12 mouse cellular contexts compared by ENCODE assay signal in the genomic region with DNA sequence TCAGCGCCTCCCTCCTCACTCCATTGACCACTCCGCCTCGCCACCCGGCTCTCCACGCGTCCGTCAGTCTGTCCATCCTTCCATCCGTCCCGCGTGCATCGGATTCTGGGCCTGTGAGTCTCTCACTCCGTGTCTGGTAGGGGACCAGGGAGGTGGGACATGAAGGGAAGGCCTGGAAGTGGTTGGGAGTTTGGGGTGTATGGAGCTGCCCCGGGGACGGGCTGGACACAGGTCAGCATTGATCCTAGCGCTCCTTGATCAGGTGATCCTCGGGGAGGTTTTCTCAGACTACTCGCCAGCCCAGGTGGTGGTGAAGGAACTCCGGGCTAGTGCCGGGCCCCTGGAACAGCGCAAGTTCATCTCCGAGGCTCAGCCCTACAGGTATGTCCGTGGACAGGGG. TPM values are rescaled to one million over a fixed set of nuclear protein-coding genes. Genes with fewer than 3 reads are reported as not detected.
DNase-seq lines count a peak whose midpoint lies in the region; ATAC-seq lines count a peak whose summit lies in the region.
"Had no signal": no experiment of that assay in that cellular context is flagged by ENCODE, and none has a peak within 500 bp of the region (broad histone marks: within the 10 kb centered on the region; RNA-seq: fewer than 3 reads in every experiment).

No protein-coding gene starts in this region.

- no peak for DNase-seq in kidney, adult 8-10 months
- DNase-seq in adrenal gland, postnatal 25 days: no peak
- DNase-seq in natural killer cell, adult 2 months (ENCODE audit: low spot score in 2 of 2): no peak
- DNase-seq: lung, adult 2 months had no signal

- H3K27ac ChIP-seq in kidney, embryonic 16.5 days (ENCODE audit: low read length): no peak overlapping the region
- no peak overlapping the region for H3K27ac ChIP-seq in forebrain, embryonic 12.5 days
- H3K27ac ChIP-seq in limb, embryonic 12.5 days: no peak overlapping the region
- H3K27ac ChIP-seq in neural tube, embryonic 14.5 days (ENCODE audit: low read depth, low read length): no peak overlapping the region
- H3K27ac ChIP-seq: heart, embryonic 13.5 days; kidney, postnatal 0 days had no signal

- ATAC-seq in kidney, embryonic 16.5 days (ENCODE audit: low FRiP score, low TSS enrichment): no peak
- ATAC-seq in forebrain, embryonic 12.5 days (ENCODE audit: low FRiP score): no peak
- ATAC-seq in limb, embryonic 12.5 days (ENCODE audit: insufficient number of reproducible peaks, insufficient read depth, low FRiP score, low TSS enrichment, low read depth): no peak
- no peak for ATAC-seq in neural tube, embryonic 14.5 days (ENCODE audit: low read depth)
- ATAC-seq: activated CD4-positive, CD25-positive, alpha-beta regulatory T cell, adult 4 months had no signal

- H3K9me3 ChIP-seq in kidney, embryonic 16.5 days (ENCODE audit: low read length): no peaks in the 10 kb centered on the region
- H3K9me3 ChIP-seq in forebrain, embryonic 12.5 days: no peaks in the 10 kb centered on the region
- H3K9me3 ChIP-seq in limb, embryonic 12.5 days: peaks cover 4% of the 10 kb centered on the region; the same call in 1 of the 2 replicates
- no peaks in the 10 kb centered on the region for H3K9me3 ChIP-seq in neural tube, embryonic 14.5 days (ENCODE audit: control insufficient read depth, low read length)
- H3K9me3 ChIP-seq: heart, embryonic 13.5 days had no signal

- H3K4me1 ChIP-seq in kidney, embryonic 16.5 days (ENCODE audit: insufficient read depth, low read length): peaks cover 30% of the 10 kb centered on the region
- peaks cover 31% of the 10 kb centered on the region for H3K4me1 ChIP-seq in forebrain, embryonic 12.5 days
- peaks cover 27% of the 10 kb centered on the region for H3K4me1 ChIP-seq in limb, embryonic 12.5 days (replicated peaks)
- peaks cover 13% of the 10 kb centered on the region for H3K4me1 ChIP-seq in neural tube, embryonic 14.5 days (ENCODE audit: control insufficient read depth, insufficient read depth, low read length)

- no peak overlapping the region for H3K4me3 ChIP-seq in kidney, embryonic 16.5 days (ENCODE audit: low read length)
- H3K4me3 ChIP-seq in forebrain, embryonic 12.5 days (replicated peaks): no peak overlapping the region
- peak overlapping the region; percentile 94 for H3K4me3 ChIP-seq in limb, embryonic 12.5 days (replicated peaks)
- no peak overlapping the region; the same call in 1 of the 2 replicates for H3K4me3 ChIP-seq in neural tube, embryonic 14.5 days (ENCODE audit: low read depth, low read length)

- 83% methylated on average over 21 of the region's 22 CpGs for WGBS in kidney, embryonic 16.5 days
- 85% methylated on average over 22 of the region's 22 CpGs for WGBS in forebrain, embryonic 12.5 days
- WGBS in limb, embryonic 12.5 days: 81% methylated on average over 22 of the region's 22 CpGs
- 93% methylated on average over 22 of the region's 22 CpGs for WGBS in neural tube, embryonic 14.5 days

- H3K9ac ChIP-seq in kidney, embryonic 16.5 days (replicated peaks; ENCODE audit: low read length): no peak overlapping the region
- 0 out of 2 replicates have a peak overlapping the region, but pooled peaks have one; percentile 97 for H3K9ac ChIP-seq in forebrain, embryonic 12.5 days
- H3K9ac ChIP-seq in limb, embryonic 12.5 days (replicated peaks): peak overlapping the region; percentile 27; the same call in 1 of the 2 replicates
- no peak overlapping the region for H3K9ac ChIP-seq in neural tube, embryonic 14.5 days (replicated peaks; ENCODE audit: low read depth, low read length)

- H3K36me3 ChIP-seq in kidney, embryonic 16.5 days (ENCODE audit: insufficient read depth, low read length): peaks cover 8% of the 10 kb centered on the region
- H3K36me3 ChIP-seq in forebrain, embryonic 12.5 days (replicated peaks): peaks cover 55% of the 10 kb centered on the region
- H3K36me3 ChIP-seq in limb, embryonic 12.5 days: peaks cover 53% of the 10 kb centered on the region
- H3K36me3 ChIP-seq in neural tube, embryonic 14.5 days (ENCODE audit: control insufficient read depth, insufficient read depth, low read length): peaks cover 47% of the 10 kb centered on the region

- H3K4me2 ChIP-seq in kidney, embryonic 16.5 days (replicated peaks; ENCODE audit: low read depth, low read length): peak overlapping the region; percentile 94
- peak overlapping the region; percentile 85; the same call in 1 of the 2 replicates for H3K4me2 ChIP-seq in forebrain, embryonic 12.5 days
- peak overlapping the region; percentile 94 for H3K4me2 ChIP-seq in limb, embryonic 12.5 days
- peak overlapping the region; percentile 72 for H3K4me2 ChIP-seq in neural tube, embryonic 14.5 days (ENCODE audit: low read depth, low read length)

- H3K27me3 ChIP-seq in kidney, embryonic 16.5 days (ENCODE audit: insufficient read depth, low read length): no peaks in the 10 kb centered on the region
- H3K27me3 ChIP-seq in forebrain, embryonic 12.5 days: peaks cover 3% of the 10 kb centered on the region; the same call in 1 of the 2 replicates
- peaks cover 3% of the 10 kb centered on the region; the same call in 1 of the 2 replicates for H3K27me3 ChIP-seq in limb, embryonic 12.5 days
- peaks cover 2% of the 10 kb centered on the region; the same call in 1 of the 2 replicates for H3K27me3 ChIP-seq in neural tube, embryonic 14.5 days (ENCODE audit: control insufficient read depth, insufficient read depth, low read length)

RNA-seq across cellular contexts. Expression of a gene that starts 3.2 kb away (rescaled TPM):
- 1.9 and 2.5 TPM in 2 replicates for polyA plus RNA-seq in kidney, embryonic 16.5 days (2015; fragmentation: Nextera tagmentation; extraction: Ambion mirVana)
- 1.5 and 1.9 TPM in 2 replicates for polyA plus RNA-seq in forebrain, embryonic 12.5 days (2016; fragmentation: Nextera tagmentation; extraction: Ambion mirVana)
- 1.6 and 1.9 TPM in 2 replicates for polyA plus RNA-seq in limb, embryonic 12.5 days (2016; fragmentation: Nextera tagmentation; extraction: Ambion mirVana)
- polyA plus RNA-seq in neural tube, embryonic 14.5 days (2014; fragmentation: Nextera tagmentation; extraction: Ambion mirVana): 6.8 and 9.7 TPM in 2 replicates
- 0.90 and 1.1 TPM in 2 replicates for total RNA-seq in adrenal gland, postnatal 25 days (2021)
- total RNA-seq: monocyte, adult 5-6 weeks had no signal

RNA-seq across cellular contexts. Expression of a gene that starts 4.1 kb away (rescaled TPM):
- 1.3 and 1.8 TPM in 2 replicates for polyA plus RNA-seq in kidney, embryonic 16.5 days (2015; fragmentation: Nextera tagmentation; extraction: Ambion mirVana)
- polyA plus RNA-seq in forebrain, embryonic 12.5 days (2016; fragmentation: Nextera tagmentation; extraction: Ambion mirVana): 10.2 and 10.8 TPM in 2 replicates
- polyA plus RNA-seq in limb, embryonic 12.5 days (2016; fragmentation: Nextera tagmentation; extraction: Ambion mirVana): 3.4 and 4.9 TPM in 2 replicates
- polyA plus RNA-seq in neural tube, embryonic 14.5 days (2014; fragmentation: Nextera tagmentation; extraction: Ambion mirVana): 21.2 and 32.3 TPM in 2 replicates
- total RNA-seq in adrenal gland, postnatal 25 days (2021): 10.0 and 14.8 TPM in 2 replicates
- total RNA-seq: monocyte, adult 5-6 weeks had no signal
- polyA plus RNA-seq: activated CD4-positive, CD25-positive, alpha-beta regulatory T cell, adult 4 months had no signal

RNA-seq across cellular contexts. Expression of a gene that starts 26.7 kb away (rescaled TPM):
- 125 and 126 TPM in 2 replicates for polyA plus RNA-seq in kidney, embryonic 16.5 days (2015; fragmentation: Nextera tagmentation; extraction: Ambion mirVana)
- 275 and 276 TPM in 2 replicates for polyA plus RNA-seq in forebrain, embryonic 12.5 days (2016; fragmentation: Nextera tagmentation; extraction: Ambion mirVana)
- polyA plus RNA-seq in limb, embryonic 12.5 days (2016; fragmentation: Nextera tagmentation; extraction: Ambion mirVana): 171 and 175 TPM in 2 replicates
- polyA plus RNA-seq in neural tube, embryonic 14.5 days (2014; fragmentation: Nextera tagmentation; extraction: Ambion mirVana): 223 and 266 TPM in 2 replicates
- total RNA-seq in adrenal gland, postnatal 25 days (2021): 114 and 134 TPM in 2 replicates

RNA-seq across cellular contexts. Expression of a gene that starts 36.9 kb away (rescaled TPM):
- polyA plus RNA-seq in kidney, embryonic 16.5 days (2015; fragmentation: Nextera tagmentation; extraction: Ambion mirVana): 1.9 TPM in 2 replicates
- polyA plus RNA-seq in forebrain, embryonic 12.5 days (2016; fragmentation: Nextera tagmentation; extraction: Ambion mirVana): 0.73 and 0.95 TPM in 2 replicates
- 1.6 and 2.2 TPM in 2 replicates for polyA plus RNA-seq in limb, embryonic 12.5 days (2016; fragmentation: Nextera tagmentation; extraction: Ambion mirVana)
- 1.1 and 1.3 TPM in 2 replicates for polyA plus RNA-seq in neural tube, embryonic 14.5 days (2014; fragmentation: Nextera tagmentation; extraction: Ambion mirVana)
- 0.30 and 0.33 TPM in 2 replicates for total RNA-seq in adrenal gland, postnatal 25 days (2021)
- total RNA-seq: monocyte, adult 5-6 weeks had no signal
- polyA plus RNA-seq: activated CD4-positive, CD25-positive, alpha-beta regulatory T cell, adult 4 months had no signal

RNA-seq across cellular contexts. Expression of a gene that starts 43.1 kb away (rescaled TPM):
- 87.4 and 87.9 TPM in 2 replicates for polyA plus RNA-seq in kidney, embryonic 16.5 days (2015; fragmentation: Nextera tagmentation; extraction: Ambion mirVana)
- polyA plus RNA-seq in forebrain, embryonic 12.5 days (2016; fragmentation: Nextera tagmentation; extraction: Ambion mirVana): 55.5 and 60.0 TPM in 2 replicates
- polyA plus RNA-seq in limb, embryonic 12.5 days (2016; fragmentation: Nextera tagmentation; extraction: Ambion mirVana): 75.4 and 78.0 TPM in 2 replicates
- 39.0 and 40.5 TPM in 2 replicates for polyA plus RNA-seq in neural tube, embryonic 14.5 days (2014; fragmentation: Nextera tagmentation; extraction: Ambion mirVana)
- total RNA-seq in adrenal gland, postnatal 25 days (2021): 22.3 and 26.6 TPM in 2 replicates

Comparison
In these comparisons a context has a peak if more than half of its experiments do, and no peak if none do; other contexts are left out.
1. H3K9ac ChIP-seq: peak in forebrain, embryonic 12.5 days (single experiment) and limb, embryonic 12.5 days (single experiment); none in kidney, embryonic 16.5 days (single experiment) and neural tube, embryonic 14.5 days (single experiment).
2. Peak in every context shown above with its lines, with median percentiles within 50 percentile points of each other: H3K4me2 ChIP-seq.